Mouse (Mus musculus): Measurements from ENCODE around the gene Gpc6. TPM values are rescaled to one million over a fixed set of nuclear protein-coding genes. Genes with fewer than 3 reads are reported as not detected.

Gene Gpc6
- polyA plus RNA-seq, 1 experiment from 2014 or later: 24.6 TPM

- no peaks in the 10 kb centered on the region for H3K9me3 ChIP-seq (replicated peaks)
- WGBS: 76% methylated on average over 9 of the region's 9 CpGs
- no peaks in the 10 kb centered on the region for H3K4me1 ChIP-seq
Measured at GRCm38 (mm10) chr14:118009541-118009940, 1084.4 kb downstream of the Gpc6 start.

GRCm38 (mm10) chr14:118013237-118013636, 1088.1 kb downstream of the Gpc6 start:
- H3K27me3 ChIP-seq (replicated peaks): no peaks in the 10 kb centered on the region
- H3K4me1 ChIP-seq: no peaks in the 10 kb centered on the region
- no peak overlapping the region for H3K4me3 ChIP-seq (replicated peaks)
- no peak overlapping the region for H3K4me2 ChIP-seq
- 53% methylated on average over 8 of the region's 8 CpGs for WGBS
- no peak overlapping the region for H3K9ac ChIP-seq (replicated peaks)
- H3K9me3 ChIP-seq (replicated peaks): no peaks in the 10 kb centered on the region
- H3K27ac ChIP-seq (replicated peaks): no peak overlapping the region
- no peak for ATAC-seq (ENCODE audit: low FRiP score)
- H3K36me3 ChIP-seq: no peaks in the 10 kb centered on the region

More at GRCm38 (mm10) chr14:118009541-118009940, 1084.4 kb downstream of the Gpc6 start:
- H3K36me3 ChIP-seq: no peaks in the 10 kb centered on the region
- H3K4me2 ChIP-seq: no peak overlapping the region
- no peak overlapping the region for H3K4me3 ChIP-seq (replicated peaks)
- no peak overlapping the region for H3K27ac ChIP-seq (replicated peaks)
- no peaks in the 10 kb centered on the region for H3K27me3 ChIP-seq (replicated peaks)
- ATAC-seq (ENCODE audit: low FRiP score): no peak
- H3K9ac ChIP-seq (replicated peaks): no peak overlapping the region

- 82% methylated on average over 5 of the region's 5 CpGs for WGBS
- ATAC-seq (ENCODE audit: low FRiP score): no peak
- H3K4me1 ChIP-seq: peaks cover 12% of the 10 kb centered on the region
- H3K27ac ChIP-seq (replicated peaks): no peak overlapping the region
- no peak overlapping the region for H3K9ac ChIP-seq (replicated peaks)
- no peaks in the 10 kb centered on the region for H3K36me3 ChIP-seq
- no peak overlapping the region for H3K4me3 ChIP-seq (replicated peaks)
- H3K4me2 ChIP-seq: no peak overlapping the region
- H3K27me3 ChIP-seq (replicated peaks): no peaks in the 10 kb centered on the region
- H3K9me3 ChIP-seq (replicated peaks): no peaks in the 10 kb centered on the region
Measured at GRCm38 (mm10) chr14:118019314-118019713, 1094.2 kb downstream of the Gpc6 start.

- no peaks in the 10 kb centered on the region for H3K27me3 ChIP-seq (replicated peaks)
- H3K36me3 ChIP-seq: no peaks in the 10 kb centered on the region
- no peak overlapping the region for H3K9ac ChIP-seq (replicated peaks)
- peak; percentile 82 for ATAC-seq (ENCODE audit: low FRiP score)
- WGBS: 11% methylated on average over 10 of the region's 10 CpGs
- H3K4me2 ChIP-seq: peak overlapping the region; percentile 1
- no peak overlapping the region for H3K4me3 ChIP-seq (replicated peaks)
- no peaks in the 10 kb centered on the region for H3K9me3 ChIP-seq (replicated peaks)
- H3K4me1 ChIP-seq: peaks cover 12% of the 10 kb centered on the region
- no peak overlapping the region for H3K27ac ChIP-seq (replicated peaks)
Measured at GRCm38 (mm10) chr14:118021867-118022543, 1096.9 kb downstream of the Gpc6 start.

Small RNA genes lying within 50 kb of the gene (microRNA-seq; reads per million reads assigned to microRNA genes)
- gene Mir6239: not detected
